Mouse (Mus musculus) regulatory T cell (primary cell): ENCODE results near the gene Zkscan16.

Source experiments
- in situ Hi-C: fragments of 300-600 bp; cut with MboI, MseI; formaldehyde crosslinking; loops from one replicate; pipeline ENCODE4 v1.15.1; 2025; ENCODE audit warnings: high pct_unique_total_duplicates

Zkscan16 gene

DNA sequence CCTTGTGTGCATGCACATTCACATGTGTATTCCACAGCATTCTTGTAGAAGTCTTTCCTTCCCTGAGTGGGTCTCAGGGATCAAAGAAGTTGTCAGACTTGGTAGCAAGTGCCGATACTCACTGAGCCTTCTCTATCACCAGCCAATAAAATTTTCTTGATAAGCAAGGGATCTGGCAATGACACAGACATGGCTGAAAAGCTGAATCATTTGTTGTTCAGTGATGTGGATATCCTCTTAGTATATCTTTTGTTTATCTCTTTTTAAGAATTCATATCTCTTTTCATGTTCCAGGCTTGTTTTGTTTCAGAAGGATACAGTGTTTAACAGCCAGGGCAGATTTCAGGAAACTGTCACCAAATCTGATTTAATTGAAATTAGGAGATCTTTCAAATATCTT is 55.3 kb downstream of the Zkscan16 start:
- in situ Hi-C loops = loop anchor here (5.0 kb wide), 1 partner anchor 39 kb away; the partner anchor contains the start of gene Gng10

DNA sequence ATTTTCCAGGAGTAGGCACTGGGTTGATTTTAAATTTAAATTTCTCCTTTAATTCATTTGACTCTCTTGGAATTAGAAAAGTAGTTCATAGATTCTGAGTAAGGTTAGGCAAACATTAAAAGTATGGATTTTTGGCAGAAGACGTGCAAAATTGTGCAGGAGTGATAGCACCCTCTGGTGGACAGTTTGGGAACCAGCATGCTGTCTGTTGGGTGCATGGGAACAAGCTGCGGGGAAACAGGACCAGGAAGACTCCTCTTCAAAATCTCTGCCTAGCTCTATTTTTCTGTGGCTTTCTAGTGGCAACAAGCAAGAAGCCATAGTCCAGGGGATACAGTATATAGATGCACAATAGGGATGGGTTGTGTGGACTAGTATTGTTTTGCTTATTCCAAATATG is 56.3 kb downstream of the Zkscan16 start:
- in situ Hi-C loops = loop anchor here (5.0 kb wide), 1 partner anchor 38 kb away; the partner anchor contains the start of gene Gng10

DNA sequence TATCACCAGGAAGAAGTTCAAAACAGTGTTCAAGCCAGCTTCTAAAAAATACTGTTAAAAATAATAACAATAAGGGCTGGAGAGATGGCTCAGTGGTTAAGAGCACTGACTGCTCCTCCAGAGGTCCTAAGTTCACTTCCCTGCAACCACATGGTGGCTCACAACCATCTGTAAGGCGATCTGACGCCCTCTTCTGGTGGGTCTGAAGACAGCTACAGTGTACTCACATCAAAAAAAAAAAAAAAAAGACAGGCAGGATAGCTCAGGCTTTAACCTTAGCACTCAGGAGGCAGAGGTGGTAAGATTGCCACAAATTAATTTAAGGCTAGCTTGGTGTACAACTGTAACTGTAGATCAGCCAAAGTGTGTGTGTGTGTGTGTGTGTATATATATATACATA is 57.2 kb downstream of the Zkscan16 start:
- in situ Hi-C loops = no loop called here

DNA sequence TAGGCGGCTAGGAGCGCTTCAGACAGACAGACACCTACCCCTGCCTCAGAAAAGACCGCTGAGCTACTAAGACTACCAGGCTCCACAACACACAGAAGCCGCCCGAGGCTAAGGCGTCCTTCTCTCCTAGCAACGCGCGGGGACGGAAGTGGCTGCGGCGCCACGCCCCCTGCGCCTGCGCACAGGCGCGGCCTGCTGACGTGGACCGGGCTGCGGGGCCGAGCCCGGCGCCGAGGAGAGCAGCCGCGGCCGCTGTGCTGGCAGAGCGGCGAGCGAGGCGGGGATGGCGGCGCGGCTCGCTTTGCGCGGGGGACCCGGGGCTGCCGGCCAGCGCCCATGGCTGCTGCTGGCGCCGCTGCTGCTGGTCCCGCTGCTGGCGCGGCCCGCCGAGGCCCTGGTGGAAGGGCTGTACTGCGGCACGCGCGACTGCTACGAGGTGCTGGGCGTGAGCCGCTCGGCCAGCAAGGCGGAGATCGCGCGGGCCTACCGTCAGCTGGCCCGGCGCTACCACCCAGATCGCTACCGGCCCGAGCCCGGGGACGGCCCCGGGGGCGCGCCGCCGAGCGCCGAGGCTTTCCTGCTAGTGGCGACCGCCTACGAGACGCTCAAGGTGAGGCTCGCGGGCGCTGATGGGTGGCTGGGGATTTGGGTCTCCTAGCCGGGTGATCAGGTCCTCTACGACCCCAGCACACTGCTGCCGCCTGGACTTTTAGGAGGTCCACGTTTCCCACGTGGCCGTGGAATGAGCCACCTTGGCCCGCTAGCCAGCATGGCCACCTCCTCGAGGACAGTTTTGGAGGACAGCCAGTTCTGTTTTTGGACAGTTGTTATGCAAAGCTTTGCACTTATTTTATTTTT is 59.7 kb downstream of the Zkscan16 start, which contains the start of gene Gm20503:
Gm20503 (plus strand) TSS at position 263 of the 858 bp plus-strand sequence.
- in situ Hi-C loops = no loop called here

DNA sequence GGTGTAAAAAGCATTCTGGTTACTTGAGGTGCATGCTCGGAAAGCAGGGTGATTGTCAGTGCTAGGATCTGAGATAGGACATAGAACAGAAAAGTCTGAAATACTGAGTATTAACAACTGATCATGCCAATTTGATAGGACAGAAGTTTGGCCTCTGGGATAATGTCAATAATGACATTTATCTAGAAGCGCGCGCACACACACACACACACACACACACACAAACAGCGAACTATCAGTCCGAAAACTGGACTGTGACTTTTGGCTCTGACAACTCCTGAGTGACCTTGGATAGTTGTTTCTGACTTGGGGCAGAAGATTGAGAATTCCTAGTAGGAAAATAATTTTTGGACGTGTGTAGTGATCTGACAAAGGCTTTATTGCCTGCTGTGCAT is 60.4 kb downstream of the Zkscan16 start:
- in situ Hi-C loops = no loop called here

DNA sequence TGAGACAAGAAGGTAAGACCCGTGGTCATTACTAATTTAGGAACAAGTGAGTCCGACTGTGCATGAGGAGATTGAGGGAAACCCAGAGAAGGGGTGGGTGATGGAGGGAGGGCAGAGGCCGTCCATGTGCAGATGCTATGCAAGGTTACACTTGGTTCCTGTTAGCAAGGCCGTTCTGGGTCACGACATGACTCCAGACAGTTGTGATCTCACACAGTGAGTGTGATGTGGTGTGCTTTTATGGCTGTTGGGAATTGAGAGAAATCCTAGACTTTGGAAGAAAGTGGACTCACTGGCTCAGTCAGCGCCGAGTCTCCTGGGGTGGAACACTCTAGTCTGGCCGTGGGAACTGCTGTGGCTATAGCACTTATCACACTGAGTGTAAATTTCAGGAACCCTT is 62.8 kb downstream of the Zkscan16 start:
- in situ Hi-C loops = no loop called here

DNA sequence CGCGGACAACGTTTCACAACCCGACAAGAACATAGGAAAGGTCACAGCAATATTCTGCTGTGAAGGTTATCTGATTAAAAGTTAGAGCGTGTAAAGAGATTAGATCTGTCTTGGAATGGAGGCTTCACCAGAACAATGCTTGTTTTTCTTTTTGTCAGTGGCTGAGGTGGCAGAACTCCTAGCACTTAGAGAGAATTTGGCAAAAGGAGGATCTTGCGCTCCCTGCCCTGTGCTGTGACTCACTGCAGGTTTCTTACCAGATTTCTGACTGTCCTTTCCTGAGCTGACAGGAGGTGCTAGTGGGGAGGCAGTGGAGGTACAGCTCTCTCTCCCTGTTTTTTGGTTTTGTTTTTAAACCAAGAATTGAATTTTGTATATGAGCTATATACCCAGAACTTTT is 63.6 kb downstream of the Zkscan16 start:
- in situ Hi-C loops = no loop called here
